Mouse (Mus musculus) limb, embryonic 10.5 days (tissue): ENCODE data around the gene Nck2. TPM values are rescaled to one million over a fixed set of nuclear protein-coding genes. Genes with fewer than 3 reads are reported as not detected.

ENCODE experiments used
- DNase-seq: peaks from one replicate; pipeline ENCODE4 v3.0.0-alpha.2; 2017; ENCODE audit warnings: low spot score
- H3K27ac ChIP-seq: fragments of 300-500 bp; sonication (generic); 2 replicates; pipeline ENCODE4 v1.5.1; 2016; ENCODE audit warnings: mild to moderate bottlenecking
- H3K27me3 ChIP-seq: fragments of 300-500 bp; sonication (generic); 2 replicates; pipeline ENCODE4 v1.6.1; 2016; ENCODE audit warnings: low read depth, mild to moderate bottlenecking; ENCODE audit not compliant: poor library complexity, severe bottlenecking
- H3K36me3 ChIP-seq: fragments of 300-500 bp; sonication (generic); 2 replicates; pipeline ENCODE4 v1.6.1; 2016; ENCODE audit warnings: mild to moderate bottlenecking, moderate library complexity
- H3K4me1 ChIP-seq: fragments of 300-500 bp; sonication (generic); 2 replicates; pipeline ENCODE4 v1.6.1; 2016
- H3K4me3 ChIP-seq: fragments of 300-500 bp; sonication (generic); 2 replicates; pipeline ENCODE4 v1.5.1; 2016; ENCODE audit warnings: mild to moderate bottlenecking, moderate library complexity
- H3K9me3 ChIP-seq: fragments of 300-500 bp; sonication (generic); replicated peaks from 2 replicates; pipeline ENCODE4 v1.6.1; 2016; ENCODE audit warnings: mild to moderate bottlenecking
- WGBS: fragments of 180-500 bp; shearing (Covaris S2); methylation state at CpG from one replicate; pipeline ENCODE4 v1.1.7; 2016; 5-methylcytosine and 5-hydroxymethylcytosine counted together
- polyA plus RNA-seq: library from polyadenylated mRNA; unstranded; fragments of >200 nt; fragmentation: Nextera tagmentation; extraction: Ambion mirVana; gene quantifications from 2 replicates; pipeline ENCODE4 v1.2.1, GENCODE M21; 2016

The Nck2 gene
- polyA plus RNA-seq, 1 experiment from 2014 or later, result 51.5 TPM

- 76% methylated on average over 10 of the region's 10 CpGs for WGBS
- DNase-seq, result no peak
- Histone ChIP-seq H3K4me1 (peaks cover 25% of the 10 kb centered on the region), H3K36me3 (no peaks in the 10 kb centered on the region), H3K9me3 (no peaks in the 10 kb centered on the region), H3K4me3 (no peak overlapping the region), H3K27me3 (no peaks in the 10 kb centered on the region), H3K27ac (no peak overlapping the region)
These were observed 57.8 kb downstream of the Nck2 start for GRCm38 (mm10) chr1:43501920-43502791.

- H3K27me3 ChIP-seq, result no peaks in the 10 kb centered on the region
- 89% methylated on average over 8 of the region's 8 CpGs for WGBS
- H3K4me3 ChIP-seq, result no peak overlapping the region
- no peaks in the 10 kb centered on the region for H3K36me3 ChIP-seq
- DNase-seq, result no peak
- no peaks in the 10 kb centered on the region for H3K9me3 ChIP-seq
- no peak overlapping the region for H3K27ac ChIP-seq
- H3K4me1 ChIP-seq, result peaks cover 25% of the 10 kb centered on the region
These were observed 58.4 kb downstream of the Nck2 start for GRCm38 (mm10) chr1:43502792-43503146.

GRCm38 (mm10) chr1:43503261-43503660, 58.9 kb downstream of the Nck2 start:
- WGBS, result 100% methylated on average over 2 of the region's 2 CpGs

GRCm38 (mm10) chr1:43503676-43504075, 59.3 kb downstream of the Nck2 start:
- Histone ChIP-seq H3K27ac (no peak overlapping the region), H3K4me1 (peaks cover 25% of the 10 kb centered on the region), H3K4me3 (no peak overlapping the region), H3K36me3 (peaks cover under 1% of the 10 kb centered on the region), H3K27me3 (no peaks in the 10 kb centered on the region), H3K9me3 (no peaks in the 10 kb centered on the region)
- no peak for DNase-seq
- WGBS, result 96% methylated on average over 6 of the region's 6 CpGs

More at GRCm38 (mm10) chr1:43503261-43503660, 58.9 kb downstream of the Nck2 start:
- Histone ChIP-seq H3K4me3 (no peak overlapping the region), H3K9me3 (no peaks in the 10 kb centered on the region), H3K36me3 (no peaks in the 10 kb centered on the region), H3K27me3 (no peaks in the 10 kb centered on the region), H3K27ac (no peak overlapping the region), H3K4me1 (peaks cover 25% of the 10 kb centered on the region)
- no peak for DNase-seq

GRCm38 (mm10) chr1:43504235-43504634, 59.9 kb downstream of the Nck2 start:
- Histone ChIP-seq H3K27ac (no peak overlapping the region), H3K27me3 (no peaks in the 10 kb centered on the region), H3K4me3 (no peak overlapping the region), H3K9me3 (no peaks in the 10 kb centered on the region), H3K36me3 (peaks cover 6% of the 10 kb centered on the region), H3K4me1 (peaks cover 25% of the 10 kb centered on the region)
- WGBS, result 60% methylated on average over 4 of the region's 4 CpGs
- DNase-seq, result no peak

GRCm38 (mm10) chr1:43506638-43507037, 62.3 kb downstream of the Nck2 start:
- Histone ChIP-seq H3K27ac (no peak overlapping the region), H3K4me1 (peaks cover 25% of the 10 kb centered on the region), H3K4me3 (no peak overlapping the region), H3K27me3 (no peaks in the 10 kb centered on the region), H3K9me3 (no peaks in the 10 kb centered on the region), H3K36me3 (peaks cover 30% of the 10 kb centered on the region)
- no peak for DNase-seq
- WGBS, result 91% methylated on average over 3 of the region's 3 CpGs

- no peaks in the 10 kb centered on the region for H3K9me3 ChIP-seq
- WGBS, result 89% methylated on average over 1 of the region's 1 CpGs
- DNase-seq, result no peak
- H3K27ac ChIP-seq, result no peak overlapping the region
- no peaks in the 10 kb centered on the region for H3K27me3 ChIP-seq
- peaks cover 41% of the 10 kb centered on the region for H3K36me3 ChIP-seq
- peaks cover 18% of the 10 kb centered on the region for H3K4me1 ChIP-seq
- no peak overlapping the region for H3K4me3 ChIP-seq
These were observed 63.4 kb downstream of the Nck2 start for GRCm38 (mm10) chr1:43507809-43508208.

- peaks cover 65% of the 10 kb centered on the region for H3K36me3 ChIP-seq
- H3K9me3 ChIP-seq, result no peaks in the 10 kb centered on the region
- no peaks in the 10 kb centered on the region for H3K4me1 ChIP-seq
- no peak overlapping the region for H3K4me3 ChIP-seq
- H3K27me3 ChIP-seq, result no peaks in the 10 kb centered on the region
- DNase-seq, result no peak
- WGBS, result 89% methylated on average over 12 of the region's 12 CpGs
- no peak overlapping the region for H3K27ac ChIP-seq
These were observed 66.9 kb downstream of the Nck2 start for GRCm38 (mm10) chr1:43511256-43511655.

GRCm38 (mm10) chr1:43511667-43512066, 67.3 kb downstream of the Nck2 start:
- no peak overlapping the region for H3K27ac ChIP-seq
- H3K4me3 ChIP-seq, result no peak overlapping the region
- H3K27me3 ChIP-seq, result no peaks in the 10 kb centered on the region
- 95% methylated on average over 8 of the region's 8 CpGs for WGBS
- no peaks in the 10 kb centered on the region for H3K4me1 ChIP-seq
- DNase-seq, result no peak
- H3K36me3 ChIP-seq, result peaks cover 65% of the 10 kb centered on the region
- H3K9me3 ChIP-seq, result no peaks in the 10 kb centered on the region

GRCm38 (mm10) chr1:43517405-43517804, 73.0 kb downstream of the Nck2 start:
- WGBS, result 92% methylated on average over 3 of the region's 3 CpGs
- peaks cover 45% of the 10 kb centered on the region for H3K36me3 ChIP-seq

GRCm38 (mm10) chr1:43520216-43520988, 76.0 kb downstream of the Nck2 start:
- Histone ChIP-seq H3K9me3 (no peaks in the 10 kb centered on the region), H3K4me3 (no peak overlapping the region), H3K27ac (no peak overlapping the region), H3K36me3 (peaks cover 18% of the 10 kb centered on the region), H3K27me3 (no peaks in the 10 kb centered on the region), H3K4me1 (no peaks in the 10 kb centered on the region)
- no peak for DNase-seq
- 89% methylated on average over 1 of the region's 1 CpGs for WGBS

More at GRCm38 (mm10) chr1:43517405-43517804, 73.0 kb downstream of the Nck2 start:
- Histone ChIP-seq H3K9me3 (no peaks in the 10 kb centered on the region), H3K4me1 (no peaks in the 10 kb centered on the region), H3K27me3 (no peaks in the 10 kb centered on the region), H3K27ac (no peak overlapping the region), H3K4me3 (no peak overlapping the region)
- no peak for DNase-seq

GRCm38 (mm10) chr1:43520989-43521371, 76.6 kb downstream of the Nck2 start:
- Histone ChIP-seq H3K4me1 (no peaks in the 10 kb centered on the region), H3K27ac (no peak overlapping the region), H3K9me3 (no peaks in the 10 kb centered on the region), H3K27me3 (no peaks in the 10 kb centered on the region), H3K4me3 (no peak overlapping the region), H3K36me3 (peaks cover 21% of the 10 kb centered on the region)
- no peak for DNase-seq
- WGBS, result 93% methylated on average over 3 of the region's 3 CpGs

GRCm38 (mm10) chr1:43521512-43521911, 77.1 kb downstream of the Nck2 start:
- H3K9me3 ChIP-seq, result no peaks in the 10 kb centered on the region
- H3K27me3 ChIP-seq, result no peaks in the 10 kb centered on the region
- no peak overlapping the region for H3K27ac ChIP-seq
- no peak overlapping the region for H3K4me3 ChIP-seq
- 91% methylated on average over 3 of the region's 3 CpGs for WGBS
- H3K4me1 ChIP-seq, result no peaks in the 10 kb centered on the region
- peaks cover 21% of the 10 kb centered on the region for H3K36me3 ChIP-seq
- DNase-seq, result no peak
